Mouse (Mus musculus) neural tube, embryonic 11.5 days (tissue): ENCODE data around the gene Gm45902. TPM values are rescaled to one million over a fixed set of nuclear protein-coding genes. Genes with fewer than 3 reads are reported as not detected.

Experiments used
- ATAC-seq: fragments of 200-750 bp; cut with Nextera tagmentation; 2 replicates; pipeline ENCODE4 v1.8.0; 2017; ENCODE audit warnings: moderate number of reproducible peaks, mild to moderate bottlenecking, moderate TSS enrichment, moderate library complexity; ENCODE audit not compliant: insufficient read depth, low FRiP score, low TSS enrichment
- DNase-seq: peaks from one replicate; pipeline ENCODE4 v3.0.0-alpha.2; 2015; ENCODE audit warnings: low spot score
- H3K27ac ChIP-seq: fragments of 300-500 bp; sonication (generic); 2 replicates; pipeline ENCODE4 v1.5.1; 2014; ENCODE audit warnings: low read depth, mild to moderate bottlenecking, low read length
- H3K27me3 ChIP-seq: fragments of 300-500 bp; sonication (generic); 2 replicates; pipeline ENCODE4 v1.6.1; 2014; ENCODE audit warnings: mild to moderate bottlenecking, low read length, mixed read lengths; ENCODE audit not compliant: control insufficient read depth, insufficient read depth
- H3K36me3 ChIP-seq: fragments of 300-500 bp; sonication (generic); 2 replicates; pipeline ENCODE4 v1.6.1; 2014; ENCODE audit warnings: mild to moderate bottlenecking, low read length, moderate library complexity, mixed read lengths; ENCODE audit not compliant: control insufficient read depth, insufficient read depth
- H3K4me1 ChIP-seq: fragments of 300-500 bp; sonication (generic); 2 replicates; pipeline ENCODE4 v1.6.1; 2014; ENCODE audit warnings: low read length, mixed read lengths; ENCODE audit not compliant: control insufficient read depth, insufficient read depth
- H3K4me2 ChIP-seq: fragments of 300-500 bp; sonication (generic); 2 replicates; pipeline ENCODE4 v1.6.1; 2014; ENCODE audit warnings: low read depth, mild to moderate bottlenecking, moderate library complexity
- H3K4me3 ChIP-seq: fragments of 300-500 bp; sonication (generic); 2 replicates; pipeline ENCODE4 v1.5.1; 2014; ENCODE audit warnings: low read depth, low read length
- H3K9ac ChIP-seq: fragments of 300-500 bp; sonication (generic); 2 replicates; pipeline ENCODE4 v1.6.1; 2014; ENCODE audit warnings: mild to moderate bottlenecking, low read length
- H3K9me3 ChIP-seq: fragments of 300-500 bp; sonication (generic); 2 replicates; pipeline ENCODE4 v1.6.1; 2016; ENCODE audit warnings: low read length; ENCODE audit not compliant: control insufficient read depth
- WGBS: fragments of 180-500 bp; shearing (Covaris S2); extraction: QIAGEN DNeasy Blood & Tissue Kit; methylation state at CpG from one replicate; pipeline ENCODE4 v1.1.7; 2014; 5-methylcytosine and 5-hydroxymethylcytosine counted together
- polyA plus RNA-seq: library from polyadenylated mRNA; unstranded; fragments of >200 nt; fragmentation: Nextera tagmentation; extraction: Ambion mirVana; gene quantifications from 2 replicates; pipeline ENCODE4 v1.2.1, GENCODE M21; 2014

The Gm45902 gene
- polyA plus RNA-seq: 8.3 and 10.4 TPM in 2 replicates

DNA sequence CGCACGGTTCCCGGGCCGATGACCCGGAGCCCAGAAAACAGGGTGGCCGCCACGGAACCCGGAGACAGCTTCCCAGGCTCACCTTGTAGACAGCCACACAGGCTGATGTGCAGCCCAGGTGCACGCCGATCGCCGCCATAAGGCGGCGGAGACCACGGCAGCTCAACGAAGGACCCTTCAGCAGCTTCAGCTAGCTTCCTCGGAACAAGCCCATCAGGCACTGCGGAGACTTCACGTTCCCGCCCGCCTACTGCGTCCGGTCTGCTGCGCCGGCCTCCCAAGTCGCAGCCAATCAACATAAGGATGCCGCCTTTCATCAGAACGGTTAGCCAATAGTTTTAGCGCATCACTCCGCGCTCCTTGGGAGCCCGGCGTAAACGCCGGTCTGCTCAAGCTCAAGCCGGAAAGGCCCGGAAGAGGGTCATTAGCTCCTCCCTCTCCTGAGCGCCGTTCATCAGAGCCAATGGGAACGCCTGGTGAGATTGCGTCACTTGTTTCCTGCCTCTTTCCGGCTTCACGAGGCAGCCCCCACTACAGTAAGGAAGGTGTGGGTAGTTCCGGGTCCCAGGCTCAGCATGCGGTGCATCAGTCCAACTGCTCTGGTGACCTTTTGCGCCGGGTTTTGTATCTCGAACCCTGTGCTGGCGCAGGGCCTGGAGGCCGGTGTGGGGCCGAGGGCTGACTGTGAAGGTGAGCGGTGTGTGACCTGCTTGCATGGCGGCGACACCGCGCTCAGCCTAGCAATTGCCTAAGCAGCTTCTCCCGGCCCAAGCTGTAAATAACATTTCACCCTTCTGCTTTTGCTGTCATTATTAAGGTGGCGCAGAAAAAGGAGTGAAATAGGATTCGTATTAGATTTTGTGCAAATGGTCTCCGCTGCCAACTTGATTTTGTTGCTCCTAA is at the start of gene Gm45902, which contains the start of the genes Hspa14 and Cdnf:
TSS of gene Gm45902 (minus strand) at position 239 of the 903 bp plus-strand sequence.
TSS of gene Hspa14 (minus strand) at position 263 of the 903 bp plus-strand sequence.
TSS of gene Cdnf (plus strand) at position 479 of the 903 bp plus-strand sequence.
- ATAC-seq: peak; percentile 100

DNA sequence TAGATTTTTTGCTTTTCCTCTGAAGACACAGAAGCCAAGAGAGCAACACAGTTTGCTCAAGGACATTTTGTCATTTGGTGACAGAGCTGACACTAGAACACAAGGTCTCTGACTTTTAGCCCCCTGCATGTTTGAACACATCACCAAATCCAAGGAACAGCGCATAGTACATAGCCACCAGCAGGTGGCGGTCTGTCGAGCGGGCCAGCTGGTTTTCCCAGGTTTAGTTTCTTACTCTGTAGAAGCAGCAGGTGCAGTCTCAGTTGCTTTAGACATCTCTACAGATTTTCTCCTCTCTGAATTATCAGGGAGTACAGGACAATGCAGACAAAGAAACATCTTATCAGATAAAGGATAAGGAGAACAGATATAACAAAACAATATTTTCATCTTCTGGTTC is 34.0 kb upstream of the Gm45902 start:
- no peaks in the 10 kb centered on the region for H3K9me3 ChIP-seq
- H3K36me3 ChIP-seq: no peaks in the 10 kb centered on the region
- H3K9ac ChIP-seq: no peak overlapping the region
- H3K4me3 ChIP-seq: no peak overlapping the region
- H3K4me2 ChIP-seq: no peak overlapping the region
- 3% methylated on average over 4 of the region's 4 CpGs for WGBS
- no peaks in the 10 kb centered on the region for H3K4me1 ChIP-seq
- no peaks in the 10 kb centered on the region for H3K27me3 ChIP-seq
- peak; percentile 70 for DNase-seq
- no peak for ATAC-seq
- no peak overlapping the region for H3K27ac ChIP-seq

More for the DNA sequence above, at the start of gene Gm45902, which contains the start of the genes Hspa14 and Cdnf:
- Histone ChIP-seq H3K27me3 (no peaks in the 10 kb centered on the region), H3K9ac (peak within 1 kb of the TSS; percentile 86), H3K27ac (peak within 1 kb of the TSS; percentile 23; the same call in 1 of the 2 replicates), H3K4me2 (peak within 1 kb of the TSS; percentile 71), H3K4me1 (peaks cover 6% of the 10 kb centered on the region; the same call in 1 of the 2 replicates), H3K4me3 (peak within 1 kb of the TSS; percentile 53), H3K36me3 (0 out of 2 replicates have a peak, but pooled peaks cover 3% of the 10 kb centered on the region), H3K9me3 (no peaks in the 10 kb centered on the region)
- DNase-seq: peak; percentile 96
- WGBS: under 1% methylated on average over 60 of the region's 60 CpGs

DNA sequence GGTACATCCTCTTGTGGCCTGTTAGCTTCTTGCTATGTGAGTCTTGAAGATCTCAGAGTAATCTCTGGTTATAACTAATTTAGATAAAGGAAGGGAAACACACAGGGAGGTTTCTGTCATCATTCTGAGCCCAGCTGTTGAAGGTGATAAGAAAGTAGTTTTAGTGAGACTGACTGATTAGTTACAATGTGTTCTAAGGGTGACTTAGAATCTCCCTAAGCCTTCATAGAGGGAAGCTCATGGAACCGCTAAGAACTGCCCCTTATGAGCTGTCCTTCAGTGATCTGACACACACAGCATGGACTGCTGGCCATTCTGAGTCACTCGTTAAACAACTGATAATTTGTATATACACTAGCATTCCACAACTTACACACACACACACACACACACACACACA is 33.5 kb upstream of the Gm45902 start:
- Histone ChIP-seq H3K9me3 (no peaks in the 10 kb centered on the region), H3K36me3 (no peaks in the 10 kb centered on the region), H3K4me3 (no peak overlapping the region), H3K4me2 (no peak overlapping the region), H3K4me1 (no peaks in the 10 kb centered on the region), H3K27me3 (no peaks in the 10 kb centered on the region), H3K9ac (no peak overlapping the region), H3K27ac (no peak overlapping the region)
- ATAC-seq: no peak
- WGBS: 67% methylated on average over 2 of the region's 2 CpGs
- no peak for DNase-seq

- WGBS: 69% methylated on average over 9 of the region's 9 CpGs
- ATAC-seq: no peak
- no peak overlapping the region for H3K9ac ChIP-seq
- no peaks in the 10 kb centered on the region for H3K4me1 ChIP-seq
- H3K27me3 ChIP-seq: no peaks in the 10 kb centered on the region
- H3K36me3 ChIP-seq: no peaks in the 10 kb centered on the region
- H3K27ac ChIP-seq: no peak overlapping the region
- no peaks in the 10 kb centered on the region for H3K9me3 ChIP-seq
- DNase-seq: no peak
- no peak overlapping the region for H3K4me2 ChIP-seq
- H3K4me3 ChIP-seq: no peak overlapping the region
Observed at GRCm38 (mm10) chr2:3541307-3542079, 28.9 kb upstream of the Gm45902 start.

DNA sequence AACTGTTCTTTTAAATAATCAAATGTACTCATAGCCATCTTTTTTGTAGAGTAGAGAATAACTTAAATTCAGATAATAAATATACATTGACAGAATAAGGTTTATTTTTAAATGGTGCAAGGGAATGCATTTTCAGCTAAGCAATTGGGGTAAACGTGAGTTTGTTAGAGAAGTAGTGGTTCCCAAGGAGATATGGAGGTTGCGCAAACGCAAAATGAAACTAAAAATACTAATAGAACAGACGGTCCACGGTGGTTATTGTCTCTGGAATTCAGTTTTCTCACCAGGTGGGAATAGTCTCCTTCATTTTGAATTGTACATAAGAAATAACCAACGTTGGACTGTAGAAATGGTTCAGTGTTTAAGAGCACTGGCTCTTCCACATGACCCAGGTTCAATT is 13.7 kb upstream of the Gm45902 start:
- Histone ChIP-seq H3K27ac (no peak overlapping the region), H3K4me3 (no peak overlapping the region), H3K36me3 (no peaks in the 10 kb centered on the region), H3K9ac (no peak overlapping the region), H3K4me1 (no peaks in the 10 kb centered on the region), H3K27me3 (no peaks in the 10 kb centered on the region), H3K9me3 (no peaks in the 10 kb centered on the region), H3K4me2 (no peak overlapping the region)
- ATAC-seq (no peak), DNase-seq (no peak)
- 81% methylated on average over 6 of the region's 6 CpGs for WGBS

DNA sequence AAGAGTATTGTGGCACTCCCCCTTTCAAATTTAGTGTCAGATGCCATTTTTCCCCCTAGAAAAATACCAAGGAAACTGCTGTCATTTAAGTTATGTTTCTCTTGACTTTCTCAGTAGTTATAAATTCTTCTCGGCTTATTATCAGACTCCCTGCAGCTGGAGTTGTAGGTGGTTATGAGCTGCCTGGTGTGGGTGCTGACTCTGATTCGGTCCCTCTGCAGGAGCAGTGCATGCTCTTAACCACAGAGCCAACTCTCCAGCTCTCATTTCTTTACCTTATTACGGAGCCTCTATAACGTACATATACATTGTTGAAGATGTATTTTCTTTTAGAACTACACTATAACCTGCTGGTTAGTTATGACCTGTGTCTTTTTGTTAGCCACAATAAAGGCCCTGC is 10.0 kb upstream of the Gm45902 start:
- H3K27me3 ChIP-seq: no peaks in the 10 kb centered on the region
- no peaks in the 10 kb centered on the region for H3K36me3 ChIP-seq
- no peaks in the 10 kb centered on the region for H3K9me3 ChIP-seq
- ATAC-seq: no peak
- 89% methylated on average over 4 of the region's 4 CpGs for WGBS
- no peak overlapping the region for H3K4me3 ChIP-seq
- DNase-seq: no peak
- no peak overlapping the region for H3K27ac ChIP-seq
- H3K4me1 ChIP-seq: no peaks in the 10 kb centered on the region
- H3K4me2 ChIP-seq: no peak overlapping the region
- H3K9ac ChIP-seq: no peak overlapping the region

DNA sequence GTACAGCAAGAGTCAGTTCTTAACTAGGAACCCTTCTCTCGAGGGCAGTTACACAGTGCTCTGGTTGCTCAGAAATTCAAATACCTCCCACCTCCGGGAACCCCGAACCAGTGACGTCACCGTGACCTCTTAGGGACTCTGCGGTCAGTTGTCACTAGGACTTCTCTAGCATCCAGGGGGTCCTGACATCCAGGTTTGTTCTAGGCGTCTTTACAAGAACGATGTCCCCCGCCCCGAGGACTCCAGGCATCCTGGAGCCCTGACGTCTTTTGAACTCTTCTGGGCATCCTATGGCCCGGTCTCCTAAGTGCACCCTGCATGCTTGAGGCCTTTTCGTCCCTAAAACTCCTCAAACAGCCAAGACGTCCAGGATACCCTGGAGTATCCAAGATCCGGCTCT is 514 bp downstream of the Gm45902 start:
- peak overlapping the region; percentile 1; the same call in 1 of the 2 replicates for H3K27ac ChIP-seq
- peak overlapping the region; percentile 57 for H3K9ac ChIP-seq
- ATAC-seq (peak; percentile 0; the same call in 1 of the 2 replicates), DNase-seq (no peak)
- H3K4me2 ChIP-seq: peak overlapping the region; percentile 71
- peak overlapping the region; percentile 53 for H3K4me3 ChIP-seq
- no peaks in the 10 kb centered on the region for H3K27me3 ChIP-seq
- peaks cover 3% of the 10 kb centered on the region; the same call in 1 of the 2 replicates for H3K36me3 ChIP-seq
- H3K9me3 ChIP-seq: no peaks in the 10 kb centered on the region
- peaks cover 6% of the 10 kb centered on the region; the same call in 1 of the 2 replicates for H3K4me1 ChIP-seq
- WGBS: under 1% methylated on average over 15 of the region's 15 CpGs

DNA sequence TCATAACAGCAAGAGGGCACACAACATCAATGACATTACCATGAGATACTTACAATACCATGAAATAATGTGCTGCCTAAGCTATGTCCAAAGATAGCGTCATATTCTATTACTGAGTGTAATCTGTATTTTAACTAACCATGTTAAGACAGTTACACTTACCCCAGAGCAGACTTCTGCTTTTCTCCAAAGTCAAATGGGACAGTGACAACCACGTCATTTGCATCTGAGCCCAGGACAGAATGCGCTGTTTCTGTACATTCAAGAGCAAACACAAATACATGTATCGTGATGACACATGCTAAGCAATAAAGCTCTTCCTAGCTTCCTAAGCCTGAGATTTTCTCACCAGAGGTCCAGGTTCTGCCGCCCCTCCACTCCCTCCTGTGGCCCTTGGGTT is 11.7 kb downstream of the Gm45902 start:
- no peak overlapping the region for H3K4me2 ChIP-seq

More for the DNA sequence above, 11.7 kb downstream of the Gm45902 start:
- no peaks in the 10 kb centered on the region for H3K27me3 ChIP-seq
- H3K36me3 ChIP-seq: peaks cover 7% of the 10 kb centered on the region
- no peak overlapping the region for H3K27ac ChIP-seq
- no peaks in the 10 kb centered on the region for H3K4me1 ChIP-seq
- no peak for DNase-seq
- WGBS: 94% methylated on average over 5 of the region's 5 CpGs
- H3K9me3 ChIP-seq: no peaks in the 10 kb centered on the region
- ATAC-seq: no peak
- no peak overlapping the region for H3K9ac ChIP-seq
- H3K4me3 ChIP-seq: no peak overlapping the region
